Mouse (Mus musculus) cerebellum, adult 2 months (tissue): Measurements from ENCODE around the gene 5730522E02Rik.

ENCODE experiments used
- CTCF ChIP-seq: fragments of 200-500 bp; IDR thresholded peaks from 2 replicates; pipeline ENCODE4 v1.5.1; 2011; ENCODE audit warnings: low read depth, mild to moderate bottlenecking, control low read depth, low read length, moderate library complexity, borderline replicate concordance; ENCODE audit not compliant: insufficient read depth
- POLR2A ChIP-seq: fragments of 200-500 bp; IDR thresholded peaks from 2 replicates; pipeline ENCODE4 v1.6.1; 2011; ENCODE audit warnings: low read length, control low read depth, borderline replicate concordance; ENCODE audit not compliant: insufficient read depth

- TF ChIP-seq CTCF: no peak
- no peak for TF ChIP-seq POLR2A
Observed at GRCm38 (mm10) chr11:25902321-25902720, 308.2 kb downstream of the 5730522E02Rik start.
